Mouse (Mus musculus): ENCODE measurements around the gene Fam217a. TPM values are rescaled to one million over a fixed set of nuclear protein-coding genes. Genes with fewer than 3 reads are reported as not detected.

Gene Fam217a
- 1 to 10 TPM; 1.8 to 3.7 TPM for total RNA-seq (2023)

GRCm38 (mm10) chr13:34924210-34924609, at the start of gene Fam217a, which contains the start of gene 4933417A18Rik:
Gene Fam217a (minus strand): TSS chr13:34924310.
Gene 4933417A18Rik (plus strand): TSS chr13:34924409.

DNA sequence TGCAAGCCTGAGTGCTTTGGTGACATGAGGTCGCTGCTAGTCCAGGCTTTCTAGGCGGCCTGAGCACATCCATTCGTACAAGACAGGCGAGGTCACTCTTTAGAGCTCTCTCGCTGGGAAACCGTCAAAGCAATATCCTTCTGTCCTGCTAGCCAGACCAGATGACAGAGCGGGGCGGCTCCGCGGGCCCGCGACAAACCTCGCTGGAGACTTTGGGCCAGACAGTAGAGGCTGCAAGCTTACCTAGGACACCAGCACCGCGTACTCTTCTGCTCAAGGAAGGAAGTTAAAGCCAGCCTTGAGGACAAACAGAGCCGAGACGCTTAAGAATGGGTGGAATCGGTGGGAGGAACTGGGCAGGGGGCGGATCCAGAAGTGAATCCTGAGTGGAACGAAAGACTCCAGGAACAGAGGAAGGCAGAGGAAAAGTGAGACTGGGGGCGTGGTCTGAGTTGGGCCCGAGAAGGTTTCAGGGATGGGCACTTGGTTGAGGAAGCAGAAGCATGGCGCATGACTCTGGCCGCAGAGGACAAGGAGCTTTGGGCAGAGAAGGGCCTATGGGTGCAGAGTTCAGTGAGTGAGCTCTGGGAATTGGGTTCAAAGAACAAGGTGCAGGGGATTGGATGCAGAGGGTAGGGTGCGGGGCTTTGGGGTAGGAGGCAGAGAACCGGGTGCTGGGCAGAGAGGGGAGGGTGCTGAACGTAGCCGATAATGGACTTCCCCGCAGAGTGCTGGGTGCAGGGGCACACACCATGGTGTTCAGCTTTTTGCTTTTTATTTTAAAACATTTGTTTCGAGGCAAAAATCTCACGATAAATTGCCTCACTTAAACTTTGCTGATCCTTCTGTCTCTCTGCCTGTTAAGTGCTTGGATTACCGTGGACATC, 39.6 kb upstream of the Fam217a start, which contains the start of gene Eci3:
Eci3 (minus strand) TSS at position 300 of the 887 bp plus-strand sequence.

GRCm38 (mm10) chr13:34875166-34875710, 48.9 kb downstream of the Fam217a start, which contains the start of gene Prpf4b:
Gene Prpf4b (plus strand): TSS chr13:34875302.

Other genes with a start within 250 kb of the Fam217a start
- gene Fam50b, start 189.5 kb downstream of the Fam217a start, total RNA-seq (2023) = not detected
- gene Prpf4b, start 49.0 kb downstream of the Fam217a start, total RNA-seq (2023) = 100 to 1,000 TPM; 184 to 202 TPM
- gene 4933417A18Rik, start 99 bp upstream of the Fam217a start, total RNA-seq (2023) = not detected
- gene Eci3, start 39.5 kb upstream of the Fam217a start, total RNA-seq (2023) = not detected
- gene Eci2, start 102.8 kb upstream of the Fam217a start, total RNA-seq (2023) = 10 to 100 TPM; 27.6 to 37.9 TPM